Mouse (Mus musculus): ENCODE measurements at regions not wholly inside any gene's neighbourhood (a gene's known extent, or its start where the extent isn't known, plus 50 kb on each side); places are given as distances from the start of the nearest gene placed in this dataset.

DNA sequence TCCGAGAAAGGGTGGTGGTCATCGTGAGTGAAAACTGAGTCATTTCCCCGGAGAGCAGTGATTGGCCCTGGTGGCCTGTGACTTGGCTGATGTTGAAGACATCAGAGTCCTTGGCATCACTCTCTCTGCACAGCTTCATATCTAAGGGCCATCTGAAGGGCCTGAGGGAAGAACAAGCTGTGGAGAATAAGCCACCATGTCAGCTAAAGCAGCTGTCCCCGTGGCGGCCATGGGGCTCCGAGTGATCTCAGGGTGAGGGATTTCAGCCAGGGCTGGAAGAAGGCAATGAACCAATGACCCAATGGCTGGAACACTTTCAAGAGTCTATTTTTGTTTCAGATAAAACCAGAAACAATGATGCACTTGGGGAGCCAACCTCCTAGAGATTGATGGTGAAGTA, 62.2 kb downstream of the Ttc32 start:
- no peak for ATAC-seq (replicated peaks; ENCODE audit: low FRiP score, low read depth)
- no peaks in the 10 kb centered on the region for H3K9me3 ChIP-seq (replicated peaks; ENCODE audit: low read length)
- H3K4me1 ChIP-seq (replicated peaks; ENCODE audit: insufficient read depth, low read length) = no peaks in the 10 kb centered on the region
- H3K9ac ChIP-seq (ENCODE audit: low read depth, low read length) = no peak overlapping the region
- DNase-seq (ENCODE audit: low spot score) = no peak
- no peak for TF ChIP-seq CTCF (IDR thresholded peaks at IDR 0.05; ENCODE audit: low read depth)
- WGBS = 81% methylated on average over 6 of the region's 6 CpGs
- no peak overlapping the region for H3K4me3 ChIP-seq (replicated peaks; ENCODE audit: low read depth, low read length)
- no peaks in the 10 kb centered on the region for H3K27me3 ChIP-seq (ENCODE audit: insufficient read depth, low read length)
- H3K27ac ChIP-seq = no peak overlapping the region
- H3K4me2 ChIP-seq (ENCODE audit: low read length) = no peak overlapping the region
- H3K36me3 ChIP-seq (ENCODE audit: insufficient read depth, low read length) = no peaks in the 10 kb centered on the region

DNA sequence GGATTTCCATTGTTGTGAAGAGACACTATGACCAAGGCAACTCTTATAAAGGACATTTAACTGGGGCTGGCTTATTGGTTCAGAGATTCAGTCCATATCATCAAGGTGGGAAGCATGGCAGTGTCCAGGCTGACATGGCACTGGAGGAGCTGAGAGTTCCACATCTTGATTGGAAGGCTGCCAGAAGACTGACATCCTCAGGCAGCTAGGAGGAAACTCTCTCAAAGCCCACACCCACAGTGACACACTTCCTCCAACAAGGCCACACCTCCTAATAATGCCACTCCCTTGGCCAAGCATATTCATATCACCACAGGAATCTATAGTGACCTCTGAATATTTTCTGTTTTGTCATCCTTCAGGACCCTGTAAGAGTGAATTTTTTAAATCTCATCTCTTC, 65.3 kb downstream of the Ttc32 start:
- ATAC-seq (replicated peaks; ENCODE audit: low FRiP score, low read depth) (no peak), DNase-seq (ENCODE audit: low spot score) (no peak)
- no peak for TF ChIP-seq CTCF (IDR thresholded peaks at IDR 0.05; ENCODE audit: low read depth)

DNA sequence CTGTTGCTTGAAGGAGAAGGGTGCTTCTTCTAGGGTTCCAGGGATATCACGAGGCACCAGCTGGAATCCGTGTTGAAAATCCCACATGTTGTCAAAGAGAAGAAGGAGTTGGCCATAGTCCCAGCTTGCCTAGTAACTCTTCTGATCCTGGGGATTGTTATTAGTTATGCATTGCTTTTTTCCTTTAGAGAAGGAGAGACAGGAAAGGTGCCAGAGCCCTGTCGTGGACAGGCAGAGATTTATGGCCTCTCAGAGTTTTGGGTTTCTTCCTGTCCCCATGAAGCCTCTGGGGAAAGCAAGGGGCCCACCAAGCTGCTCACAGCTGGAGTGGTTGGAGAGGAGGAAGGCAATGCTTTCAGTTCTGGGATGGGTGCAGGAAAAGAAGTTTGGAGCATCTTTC, 76.6 kb downstream of the Ttc32 start:
- ATAC-seq (replicated peaks; ENCODE audit: low FRiP score, low read depth) (no peak), DNase-seq (ENCODE audit: low spot score) (peak; percentile 69)

More for the DNA sequence above, 65.3 kb downstream of the Ttc32 start:
- H3K4me3 ChIP-seq (replicated peaks; ENCODE audit: low read depth, low read length) = no peak overlapping the region
- H3K9me3 ChIP-seq (replicated peaks; ENCODE audit: low read length) = no peaks in the 10 kb centered on the region
- H3K27me3 ChIP-seq (ENCODE audit: insufficient read depth, low read length) = no peaks in the 10 kb centered on the region
- H3K9ac ChIP-seq (ENCODE audit: low read depth, low read length) = no peak overlapping the region
- H3K4me1 ChIP-seq (replicated peaks; ENCODE audit: insufficient read depth, low read length) = no peaks in the 10 kb centered on the region
- no peak overlapping the region for H3K4me2 ChIP-seq (ENCODE audit: low read length)
- H3K27ac ChIP-seq = no peak overlapping the region
- H3K36me3 ChIP-seq (ENCODE audit: insufficient read depth, low read length) = no peaks in the 10 kb centered on the region

DNA sequence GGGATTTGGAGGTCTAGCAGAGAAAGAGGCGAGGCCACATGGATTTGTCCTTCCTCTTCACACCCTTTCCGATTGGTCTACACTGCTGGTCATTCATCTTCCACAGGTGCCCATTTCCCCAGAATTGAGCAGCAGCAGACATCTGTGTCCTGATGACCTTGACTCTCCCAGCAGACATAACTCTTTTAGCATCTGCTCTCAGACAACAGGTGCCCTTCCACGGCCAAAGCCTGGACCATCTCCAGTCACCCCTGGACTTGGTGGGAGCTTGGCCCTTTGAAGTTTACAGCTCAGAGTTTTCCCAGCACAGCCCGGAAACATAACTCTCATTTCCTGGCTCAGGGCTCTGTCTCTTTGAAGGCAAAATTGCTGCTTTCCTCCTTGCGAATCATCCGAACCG, 80.0 kb downstream of the Ttc32 start:
- ATAC-seq (replicated peaks; ENCODE audit: low FRiP score, low read depth) (no peak), DNase-seq (ENCODE audit: low spot score) (peak; percentile 19)
- TF ChIP-seq CTCF (IDR thresholded peaks at IDR 0.05; ENCODE audit: low read depth) = no peak

More for the DNA sequence above, 76.6 kb downstream of the Ttc32 start:
- H3K4me1 ChIP-seq (replicated peaks; ENCODE audit: insufficient read depth, low read length) = no peaks in the 10 kb centered on the region
- H3K4me2 ChIP-seq (ENCODE audit: low read length) = no peak overlapping the region
- H3K36me3 ChIP-seq (ENCODE audit: insufficient read depth, low read length) = no peaks in the 10 kb centered on the region
- 18% methylated on average over 3 of the region's 3 CpGs for WGBS
- no peak overlapping the region for H3K9ac ChIP-seq (ENCODE audit: low read depth, low read length)
- H3K27me3 ChIP-seq (ENCODE audit: insufficient read depth, low read length) = no peaks in the 10 kb centered on the region; the same call in 1 of the 2 replicates
- H3K9me3 ChIP-seq (replicated peaks; ENCODE audit: low read length) = no peaks in the 10 kb centered on the region
- H3K27ac ChIP-seq = no peak overlapping the region
- no peak overlapping the region for H3K4me3 ChIP-seq (replicated peaks; ENCODE audit: low read depth, low read length)
- TF ChIP-seq CTCF (IDR thresholded peaks at IDR 0.05; ENCODE audit: low read depth) = no peak

DNA sequence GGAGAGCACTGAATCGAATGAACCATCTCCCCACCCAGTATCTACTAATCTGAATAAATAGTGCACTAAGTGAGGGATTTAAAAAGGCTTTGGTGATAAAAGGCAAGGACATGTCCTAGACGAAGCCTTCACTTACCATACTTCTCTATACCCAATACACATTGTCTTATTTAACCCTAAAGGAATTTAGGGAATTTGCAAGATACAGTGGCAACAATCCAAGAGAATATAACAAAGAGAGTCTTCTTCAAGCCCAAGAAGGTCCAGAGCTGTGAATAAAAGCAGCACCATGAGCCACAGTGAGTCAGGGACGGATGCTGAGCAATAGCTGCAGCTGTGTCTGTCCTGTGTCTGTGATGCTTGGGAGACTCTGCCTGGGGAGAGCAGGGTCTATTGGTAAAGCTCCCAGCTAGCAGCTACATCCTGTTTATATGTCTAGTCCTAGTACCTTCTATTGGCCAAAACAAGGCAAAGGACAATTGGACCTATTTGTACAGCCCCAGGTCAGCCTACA, 82.4 kb downstream of the Ttc32 start:
- no peak for DNase-seq (ENCODE audit: low spot score)
- H3K27me3 ChIP-seq (ENCODE audit: insufficient read depth, low read length) = no peaks in the 10 kb centered on the region; the same call in 1 of the 2 replicates
- WGBS = 88% methylated on average over 3 of the region's 3 CpGs
- no peak for ATAC-seq (replicated peaks; ENCODE audit: low FRiP score, low read depth)
- no peak overlapping the region for H3K4me2 ChIP-seq (ENCODE audit: low read length)
- H3K36me3 ChIP-seq (ENCODE audit: insufficient read depth, low read length) = no peaks in the 10 kb centered on the region
- H3K27ac ChIP-seq = no peak overlapping the region
- no peak overlapping the region for H3K9ac ChIP-seq (ENCODE audit: low read depth, low read length)
- no peak overlapping the region for H3K4me3 ChIP-seq (replicated peaks; ENCODE audit: low read depth, low read length)
- H3K9me3 ChIP-seq (replicated peaks; ENCODE audit: low read length) = no peaks in the 10 kb centered on the region
- no peaks in the 10 kb centered on the region for H3K4me1 ChIP-seq (replicated peaks; ENCODE audit: insufficient read depth, low read length)
- no peak for TF ChIP-seq CTCF (IDR thresholded peaks at IDR 0.05; ENCODE audit: low read depth)

More for the DNA sequence above, 80.0 kb downstream of the Ttc32 start:
- Histone ChIP-seq H3K27me3 (ENCODE audit: insufficient read depth, low read length) (no peaks in the 10 kb centered on the region; the same call in 1 of the 2 replicates), H3K4me1 (replicated peaks; ENCODE audit: insufficient read depth, low read length) (no peaks in the 10 kb centered on the region), H3K4me3 (replicated peaks; ENCODE audit: low read depth, low read length) (no peak overlapping the region), H3K9ac (ENCODE audit: low read depth, low read length) (no peak overlapping the region), H3K27ac (no peak overlapping the region), H3K36me3 (ENCODE audit: insufficient read depth, low read length) (no peaks in the 10 kb centered on the region), H3K9me3 (replicated peaks; ENCODE audit: low read length) (no peaks in the 10 kb centered on the region), H3K4me2 (ENCODE audit: low read length) (no peak overlapping the region)
- WGBS = 20% methylated on average over 7 of the region's 7 CpGs

DNA sequence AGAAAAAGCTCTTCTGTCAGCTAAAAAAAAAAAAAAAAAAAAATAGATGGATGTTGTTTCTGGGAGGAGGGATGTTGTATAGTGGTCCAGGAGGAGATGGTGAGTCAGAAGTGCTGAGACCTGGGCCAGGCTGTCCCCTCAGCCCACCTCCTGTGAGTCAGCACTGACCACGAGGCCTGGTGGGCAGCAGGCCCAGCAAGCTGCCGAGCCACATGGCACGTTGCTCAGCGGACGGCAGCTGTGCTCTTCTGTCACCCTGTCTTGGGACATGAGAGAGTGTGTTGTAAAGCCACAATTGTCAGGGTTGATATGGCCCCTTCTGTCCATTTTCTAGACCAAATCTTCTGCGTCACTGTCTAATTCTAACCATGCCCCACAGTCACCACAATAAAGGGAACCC, 83.9 kb downstream of the Ttc32 start:
- no peak overlapping the region for H3K27ac ChIP-seq
- no peak for TF ChIP-seq CTCF (IDR thresholded peaks at IDR 0.05; ENCODE audit: low read depth)
- ATAC-seq (replicated peaks; ENCODE audit: low FRiP score, low read depth) (no peak), DNase-seq (ENCODE audit: low spot score) (no peak)
- no peak overlapping the region for H3K4me2 ChIP-seq (ENCODE audit: low read length)
- 54% methylated on average over 6 of the region's 6 CpGs for WGBS
- no peaks in the 10 kb centered on the region for H3K4me1 ChIP-seq (replicated peaks; ENCODE audit: insufficient read depth, low read length)
- H3K27me3 ChIP-seq (ENCODE audit: insufficient read depth, low read length) = no peaks in the 10 kb centered on the region; the same call in 1 of the 2 replicates
- no peak overlapping the region for H3K4me3 ChIP-seq (replicated peaks; ENCODE audit: low read depth, low read length)
- no peaks in the 10 kb centered on the region for H3K9me3 ChIP-seq (replicated peaks; ENCODE audit: low read length)
- H3K9ac ChIP-seq (ENCODE audit: low read depth, low read length) = no peak overlapping the region
- H3K36me3 ChIP-seq (ENCODE audit: insufficient read depth, low read length) = no peaks in the 10 kb centered on the region

- Histone ChIP-seq H3K36me3 (ENCODE audit: insufficient read depth, low read length) (no peaks in the 10 kb centered on the region), H3K4me2 (ENCODE audit: low read length) (no peak overlapping the region), H3K9me3 (replicated peaks; ENCODE audit: low read length) (no peaks in the 10 kb centered on the region), H3K27me3 (ENCODE audit: insufficient read depth, low read length) (no peaks in the 10 kb centered on the region; the same call in 1 of the 2 replicates), H3K4me1 (replicated peaks; ENCODE audit: insufficient read depth, low read length) (no peaks in the 10 kb centered on the region), H3K27ac (no peak overlapping the region), H3K9ac (ENCODE audit: low read depth, low read length) (no peak overlapping the region), H3K4me3 (replicated peaks; ENCODE audit: low read depth, low read length) (no peak overlapping the region)
- DNase-seq (ENCODE audit: low spot score) = no peak
- no peak for ATAC-seq (replicated peaks; ENCODE audit: low FRiP score, low read depth)
- no peak for TF ChIP-seq CTCF (IDR thresholded peaks at IDR 0.05; ENCODE audit: low read depth)
- 93% methylated on average over 1 of the region's 1 CpGs for WGBS
Observed at GRCm38 (mm10) chr12:9114061-9114460, 84.3 kb downstream of the Ttc32 start.
